Mouse (Mus musculus) G1E (cell line): ENCODE data around the gene Adgrg6. TPM values are rescaled to one million over a fixed set of nuclear protein-coding genes. Genes with fewer than 3 reads are reported as not detected.

Source experiments
- ATAC-seq: 2 replicates; pipeline ENCODE4 v1.8.0; 2016; ENCODE audit warnings: mild to moderate bottlenecking; ENCODE audit not compliant: insufficient number of reproducible peaks, poor library complexity, low FRiP score, severe bottlenecking; ENCODE audit errors: extremely low read depth
- DNase-seq: peaks from one replicate; pipeline ENCODE4 v3.0.0; 2012; ENCODE audit warnings: low spot score
- H3K27me3 ChIP-seq: 2 replicates; pipeline ENCODE4 v1.6.1; 2012; ENCODE audit warnings: mild to moderate bottlenecking, low read length, inconsistent platforms; ENCODE audit not compliant: insufficient read depth
- H3K36me3 ChIP-seq: replicated peaks from 2 replicates; pipeline ENCODE3; 2012; ENCODE audit warnings: mild to moderate bottlenecking, inconsistent platforms
- H3K4me1 ChIP-seq: 2 replicates; pipeline ENCODE4 v1.6.1; 2012; ENCODE audit warnings: low read depth, low read length, inconsistent platforms, mixed read lengths; ENCODE audit not compliant: insufficient read depth
- H3K4me3 ChIP-seq: 2 replicates; pipeline ENCODE4 v1.5.1; 2012; ENCODE audit warnings: low read depth, mild to moderate bottlenecking, inconsistent platforms, low read length, moderate library complexity, mixed read lengths
- H3K9me3 ChIP-seq: replicated peaks from 2 replicates; pipeline ENCODE4 v1.6.1; 2012; ENCODE audit warnings: inconsistent platforms
- CTCF ChIP-seq: IDR thresholded peaks from 2 replicates; pipeline ENCODE4 v1.5.1; 2012; ENCODE audit warnings: low read depth, low read length, inconsistent platforms, mixed read lengths
- GATA1 ChIP-seq: IDR thresholded peaks from 2 replicates; pipeline ENCODE4 v1.6.1; 2012; ENCODE audit warnings: borderline replicate concordance, low read length, inconsistent platforms, mixed read lengths
- GATA2 ChIP-seq: IDR thresholded peaks from 2 replicates; pipeline ENCODE4 v1.6.1; 2012; ENCODE audit warnings: low read depth, low read length, inconsistent platforms, borderline replicate concordance
- POLR2AphosphoS5 ChIP-seq: IDR thresholded peaks from 2 replicates; pipeline ENCODE4 v1.6.1; 2012; ENCODE audit warnings: low read depth, low read length, inconsistent platforms; ENCODE audit not compliant: insufficient replicate concordance
- TAL1 ChIP-seq: conservative IDR thresholded peaks from 2 replicates; pipeline ENCODE4 v1.6.1; 2012; ENCODE audit warnings: low read depth, low read length, inconsistent platforms, mixed read lengths
- polyA plus RNA-seq: library from polyadenylated mRNA; stranded (reverse); fragments of >175 nt; gene quantifications from 2 replicates; pipeline ENCODE4 v1.2.3, GENCODE M21; 2012
- total RNA-seq, 2 experiments: library from RNA; stranded (forward) in 1 of 2; stranded (reverse) in 1 of 2; fragments of 200-1000 nt in 1 of 2; fragments of >200 nt in 1 of 2; fragmentation: Nextera tagmentation in 1 of 2; gene quantifications; 2 replicates each; pipeline ENCODE4 v1.2.3; 2014 to 2017

The Adgrg6 gene
- total RNA-seq (2014; fragmentation: Nextera tagmentation) = not detected in 2 replicates
- 0.06 and 0.16 TPM in 2 replicates for total RNA-seq (2017)
- not detected in 2 replicates for polyA plus RNA-seq

DNA sequence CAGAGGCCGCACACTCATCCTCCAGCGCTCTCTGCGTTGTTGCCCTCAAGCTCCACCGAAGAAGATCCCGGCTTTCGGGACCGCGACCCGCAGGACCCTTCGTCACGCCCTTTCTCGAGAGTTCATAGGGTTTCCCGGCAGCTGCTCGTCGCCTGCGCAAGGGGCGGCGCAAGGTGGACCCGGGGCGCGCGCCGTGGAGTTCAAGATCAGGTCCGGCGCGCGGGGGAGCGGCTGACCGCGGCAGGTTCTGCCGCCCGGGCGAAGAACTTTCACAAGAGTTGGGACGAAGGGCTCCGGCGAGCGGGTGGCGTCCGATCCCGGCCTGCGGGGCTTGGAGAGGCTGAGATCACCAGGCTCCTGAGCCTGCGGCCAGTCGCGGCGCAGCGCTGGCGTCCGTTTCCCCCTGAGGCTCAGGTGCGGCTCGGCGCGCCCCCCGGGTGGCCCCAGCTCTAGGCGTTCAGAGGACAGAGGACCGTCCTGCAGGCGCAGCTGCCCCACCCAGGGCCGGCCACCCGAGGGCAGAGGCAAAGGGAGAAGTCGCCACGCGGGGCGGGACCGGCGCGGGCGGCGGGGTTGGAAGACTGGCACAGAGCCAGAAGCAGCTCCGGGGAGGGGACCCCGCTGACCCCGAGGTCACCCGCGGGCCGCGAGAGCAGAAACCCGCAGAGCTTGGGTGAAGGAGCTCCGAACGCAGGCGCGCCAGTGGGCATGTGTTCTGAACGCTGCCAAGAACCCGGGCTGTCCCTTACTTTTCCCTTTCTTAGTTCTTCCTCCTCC is at the start of gene Adgrg6:
Gene Adgrg6 (minus strand): TSS at position 719 of the 777 bp plus-strand sequence.
- Histone ChIP-seq H3K36me3 (no peaks in the 10 kb centered on the region), H3K27me3 (peaks cover 3% of the 10 kb centered on the region; the same call in 1 of the 2 replicates), H3K4me1 (no peaks in the 10 kb centered on the region), H3K4me3 (no peak within 1 kb of the TSS), H3K9me3 (no peaks in the 10 kb centered on the region)
- no peak for ATAC-seq
- no peak for DNase-seq
- TF ChIP-seq POLR2AphosphoS5 (no peak), GATA2 (no peak), GATA1 (no peak), TAL1 (no peak), CTCF (no peak)

DNA sequence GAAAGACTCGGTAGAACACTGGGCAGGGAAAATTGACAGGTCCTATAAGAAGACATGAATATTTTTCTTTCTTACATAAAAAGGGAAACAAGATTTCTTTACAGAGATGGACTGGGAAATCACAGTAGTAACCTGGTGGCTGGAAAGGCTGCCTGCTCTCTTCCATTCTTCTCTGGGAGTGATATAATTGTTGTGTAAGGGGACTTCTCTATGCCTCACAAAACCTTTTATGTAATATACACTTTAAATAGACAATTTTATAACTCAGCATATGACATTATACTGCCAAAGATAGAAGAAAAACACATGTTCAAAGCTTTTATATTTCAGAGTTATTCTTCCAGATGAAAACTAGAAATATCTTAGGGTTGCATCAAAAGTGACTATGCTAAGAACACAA is 46.8 kb upstream of the Adgrg6 start:
- Histone ChIP-seq H3K4me1 (no peaks in the 10 kb centered on the region), H3K27me3 (no peaks in the 10 kb centered on the region), H3K9me3 (no peaks in the 10 kb centered on the region), H3K4me3 (no peak overlapping the region), H3K36me3 (no peaks in the 10 kb centered on the region)
- no peak for TF ChIP-seq POLR2AphosphoS5
- no peak for TF ChIP-seq TAL1
- no peak for TF ChIP-seq CTCF
- TF ChIP-seq GATA1 = no peak
- TF ChIP-seq GATA2 = no peak
- DNase-seq = no peak
- ATAC-seq = no peak

GRCm38 (mm10) chr10:14590816-14591215 is 45.4 kb upstream of the Adgrg6 start:
- no peaks in the 10 kb centered on the region for H3K9me3 ChIP-seq
- DNase-seq (no peak), ATAC-seq (no peak)
- H3K4me1 ChIP-seq = no peaks in the 10 kb centered on the region
- no peaks in the 10 kb centered on the region for H3K36me3 ChIP-seq
- H3K4me3 ChIP-seq = no peak overlapping the region
- TF ChIP-seq GATA1 (no peak), POLR2AphosphoS5 (no peak), GATA2 (no peak), TAL1 (no peak), CTCF (no peak)
- no peaks in the 10 kb centered on the region for H3K27me3 ChIP-seq

DNA sequence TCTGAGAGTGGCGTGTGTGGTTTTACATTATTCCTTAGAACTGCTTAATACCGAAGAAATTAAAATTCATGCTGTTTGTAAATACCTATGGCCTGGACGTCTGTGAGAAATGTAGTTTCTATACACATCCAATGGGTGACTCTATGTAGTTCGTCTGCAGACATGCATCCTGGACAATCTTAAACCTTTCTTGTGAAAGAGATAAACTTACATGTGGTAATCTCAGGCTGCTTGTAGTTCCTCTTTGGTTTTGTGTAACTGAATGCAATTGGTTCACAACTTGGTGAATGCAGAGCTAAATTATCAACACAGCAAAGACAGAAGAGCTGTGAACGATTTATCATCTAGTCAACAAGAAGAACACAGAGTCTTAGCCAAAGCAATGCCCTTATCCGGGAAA is 44.2 kb upstream of the Adgrg6 start:
- no peaks in the 10 kb centered on the region for H3K36me3 ChIP-seq
- DNase-seq = no peak
- no peak for ATAC-seq

DNA sequence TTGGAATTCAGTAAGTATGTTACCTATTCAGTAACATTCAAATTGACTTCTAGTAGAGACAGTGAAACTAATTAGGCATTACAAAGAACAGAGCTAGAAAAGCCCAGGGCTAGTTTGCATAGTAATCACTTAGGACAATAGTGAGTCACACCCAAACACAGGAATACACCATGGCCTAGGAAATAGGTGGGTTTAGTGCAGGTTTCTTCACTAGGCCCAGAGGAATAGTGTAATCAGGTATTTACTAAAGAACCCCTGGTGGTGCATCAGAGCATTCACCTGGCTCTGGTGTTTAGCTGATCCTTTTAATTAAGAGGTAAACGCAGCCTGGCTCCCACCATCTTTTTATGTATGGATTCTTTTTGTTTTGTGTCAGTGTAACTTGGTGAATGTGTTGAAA is 38.0 kb upstream of the Adgrg6 start:
- H3K27me3 ChIP-seq = no peaks in the 10 kb centered on the region
- ATAC-seq = no peak
- no peaks in the 10 kb centered on the region for H3K9me3 ChIP-seq
- DNase-seq = no peak
- no peak overlapping the region for H3K4me3 ChIP-seq
- no peaks in the 10 kb centered on the region for H3K4me1 ChIP-seq
- H3K36me3 ChIP-seq = no peaks in the 10 kb centered on the region
- TF ChIP-seq GATA2 = no peak
- TF ChIP-seq TAL1 = no peak
- no peak for TF ChIP-seq CTCF
- no peak for TF ChIP-seq GATA1
- no peak for TF ChIP-seq POLR2AphosphoS5

More for the DNA sequence above, 44.2 kb upstream of the Adgrg6 start:
- Histone ChIP-seq H3K4me3 (no peak overlapping the region), H3K9me3 (no peaks in the 10 kb centered on the region), H3K4me1 (no peaks in the 10 kb centered on the region), H3K27me3 (no peaks in the 10 kb centered on the region)
- TF ChIP-seq POLR2AphosphoS5 (no peak), GATA2 (no peak), CTCF (no peak), GATA1 (no peak), TAL1 (no peak)

DNA sequence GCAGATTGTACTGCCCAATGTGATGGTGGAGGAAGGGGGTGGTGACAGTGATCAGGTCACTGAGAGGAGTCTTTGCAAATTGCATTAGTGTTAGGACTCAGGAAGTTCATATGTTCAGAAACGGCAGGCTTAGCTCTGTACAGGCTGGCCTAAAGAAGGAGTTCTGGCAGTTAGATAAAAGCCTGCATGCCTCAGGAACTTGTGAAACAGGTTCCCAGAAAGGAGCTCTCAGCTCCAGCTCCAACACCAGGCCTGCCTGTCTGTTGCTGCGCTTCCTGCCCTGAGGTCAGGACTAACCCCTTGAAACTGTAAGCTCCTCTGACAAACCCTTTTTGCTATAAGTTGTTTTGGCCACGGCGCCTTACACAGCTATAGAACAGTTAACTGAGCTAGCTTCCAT is 28.8 kb upstream of the Adgrg6 start:
- H3K4me1 ChIP-seq = no peaks in the 10 kb centered on the region
- TF ChIP-seq CTCF (no peak), GATA2 (no peak), POLR2AphosphoS5 (no peak), TAL1 (no peak), GATA1 (no peak)
- no peak overlapping the region for H3K4me3 ChIP-seq
- H3K9me3 ChIP-seq = no peaks in the 10 kb centered on the region
- H3K36me3 ChIP-seq = no peaks in the 10 kb centered on the region
- no peak for DNase-seq
- no peak for ATAC-seq
- no peaks in the 10 kb centered on the region for H3K27me3 ChIP-seq
